Mouse (Mus musculus) small intestine, adult 2 months (tissue): ENCODE measurements at regions not wholly inside any gene's neighbourhood (a gene's known extent, or its start where the extent isn't known, plus 50 kb on each side); places are given as distances from the start of the nearest gene placed in this dataset.

Experiments used
- CTCF ChIP-seq: fragments of 200-500 bp; IDR thresholded peaks from 2 replicates; pipeline ENCODE4 v1.5.1; 2012; ENCODE audit warnings: low read depth, mild to moderate bottlenecking, control low read depth, inconsistent platforms, low read length, moderate library complexity, mixed read lengths; ENCODE audit not compliant: insufficient replicate concordance, insufficient read length; ENCODE audit errors: extremely low read depth
- POLR2A ChIP-seq: fragments of 200-500 bp; IDR thresholded peaks from 2 replicates; pipeline ENCODE4 v1.6.1; 2012; ENCODE audit warnings: low read depth, mild to moderate bottlenecking, control low read depth, inconsistent platforms, low read length, moderate library complexity

- no peak for TF ChIP-seq CTCF
- TF ChIP-seq POLR2A: no peak
Measured at GRCm38 (mm10) chr5:133731871-133732270, 367.6 kb upstream of the Castor2 start.
